Mouse (Mus musculus): ENCODE measurements around the gene Plxnc1. TPM values are rescaled to one million over a fixed set of nuclear protein-coding genes. Genes with fewer than 3 reads are reported as not detected.

Plxnc1 gene
- 2.7 TPM for polyA plus RNA-seq (2014; fragmentation: Illumina TruSeq; extraction: RNeasy Lipid Tissue Mini Kit (QIAGEN cat#74804); ENCODE audit: low read depth, low replicate concordance)

DNA sequence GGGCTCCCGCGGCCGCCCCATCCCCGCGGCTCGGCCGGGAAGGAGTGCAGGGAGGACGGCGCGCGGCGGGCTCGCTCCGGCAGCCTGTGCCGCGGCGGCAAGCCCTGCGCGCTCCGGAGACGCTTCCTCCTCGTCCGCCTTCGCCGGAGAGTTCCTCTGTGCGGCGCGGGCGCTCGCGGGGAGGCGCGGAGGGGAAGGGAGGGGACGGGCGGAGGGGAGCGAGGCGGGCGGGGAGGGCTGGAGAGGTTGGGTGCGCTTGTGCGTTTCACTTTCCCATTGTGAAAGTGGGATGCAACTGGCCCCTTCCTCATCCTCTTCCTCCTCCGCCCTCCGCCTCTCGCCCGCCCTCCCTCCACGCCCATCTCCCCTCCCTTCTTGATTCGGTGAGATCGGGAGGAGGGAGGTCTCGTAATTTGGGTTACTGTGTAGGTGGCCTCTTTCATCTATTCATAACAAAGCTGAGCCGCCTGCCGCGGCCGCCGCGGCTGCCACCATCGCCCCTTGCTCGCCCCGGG, at the start of gene Plxnc1:
TSS of gene Plxnc1 (minus strand) at position 145 of the 515 bp plus-strand sequence.

Measured in adrenal gland, adult 10 weeks (tissue).